Mouse (Mus musculus) limb, embryonic 14.5 days (tissue): ENCODE results near the gene Srek1ip1. TPM values are rescaled to one million over a fixed set of nuclear protein-coding genes. Genes with fewer than 3 reads are reported as not detected.
A peak's percentile ranks its signal among the peaks of the same experiment; 100 is the strongest.

Source experiments
- ATAC-seq: fragments of 200-750 bp; cut with Nextera tagmentation; 2 replicates; pipeline ENCODE4 v1.8.0; 2017; ENCODE audit warnings: low read depth, moderate number of reproducible peaks, moderate TSS enrichment; ENCODE audit not compliant: low FRiP score
- DNase-seq: peaks from one replicate; pipeline ENCODE4 v3.0.0-alpha.2; 2015; ENCODE audit warnings: low spot score
- H3K27ac ChIP-seq: fragments of 300-500 bp; sonication (generic); replicated peaks from 2 replicates; pipeline ENCODE4 v1.5.1; 2014; ENCODE audit warnings: low read depth, mild to moderate bottlenecking, low read length, moderate library complexity, mixed read lengths
- H3K27me3 ChIP-seq: fragments of 300-500 bp; sonication (generic); 2 replicates; pipeline ENCODE4 v1.6.1; 2014; ENCODE audit warnings: low read length, mixed read lengths; ENCODE audit not compliant: control insufficient read depth, insufficient read depth
- H3K36me3 ChIP-seq: fragments of 300-500 bp; sonication (generic); 2 replicates; pipeline ENCODE4 v1.6.1; 2014; ENCODE audit warnings: mild to moderate bottlenecking, low read length, moderate library complexity, mixed read lengths; ENCODE audit not compliant: control insufficient read depth, insufficient read depth
- H3K4me1 ChIP-seq: fragments of 300-500 bp; sonication (generic); 2 replicates; pipeline ENCODE4 v1.6.1; 2014; ENCODE audit warnings: antibody characterized with exemption, low read length, mixed read lengths; ENCODE audit not compliant: control insufficient read depth, insufficient read depth
- H3K4me2 ChIP-seq: fragments of 300-500 bp; sonication (generic); replicated peaks from 2 replicates; pipeline ENCODE4 v1.6.1; 2014; ENCODE audit warnings: low read depth, mild to moderate bottlenecking, low read length, moderate library complexity; ENCODE audit not compliant: severe bottlenecking
- H3K4me3 ChIP-seq: fragments of 300-500 bp; sonication (generic); replicated peaks from 2 replicates; pipeline ENCODE4 v1.5.1; 2014; ENCODE audit warnings: low read length
- H3K9ac ChIP-seq: fragments of 300-500 bp; sonication (generic); 2 replicates; pipeline ENCODE4 v1.6.1; 2014; ENCODE audit warnings: mild to moderate bottlenecking, low read depth, low read length, moderate library complexity; ENCODE audit not compliant: severe bottlenecking
- H3K9me3 ChIP-seq: fragments of 300-500 bp; sonication (generic); 2 replicates; pipeline ENCODE4 v1.6.1; 2016; ENCODE audit warnings: low read length; ENCODE audit not compliant: control insufficient read depth
- POLR2A ChIP-seq: fragments of 200-500 bp; IDR thresholded peaks from 2 replicates; pipeline ENCODE4 v1.8.0; 2012; ENCODE audit warnings: inconsistent platforms, mild to moderate bottlenecking, moderate library complexity, borderline replicate concordance; ENCODE audit not compliant: insufficient read depth, insufficient read length; ENCODE audit errors: extremely low read depth
- WGBS: fragments of 180-500 bp; shearing (Covaris S2); extraction: QIAGEN DNeasy Blood & Tissue Kit; methylation state at CpG from one replicate; pipeline ENCODE4 v1.1.7; 2014; 5-methylcytosine and 5-hydroxymethylcytosine counted together
- polyA plus RNA-seq, 2 experiments: library from polyadenylated mRNA; depleted of rRNA in 1 of 2; stranded (reverse) in 1 of 2; unstranded in 1 of 2; fragments of >200 nt; fragmentation: Nextera tagmentation in 1 of 2; extraction: Ambion mirVana in 1 of 2; gene quantifications; 2 replicates each; pipeline versions ENCODE4 v1.2.1 to v1.2.3; 2012 to 2014

Srek1ip1 gene
- polyA plus RNA-seq, 2 experiments, result 20.6 to 24.7 TPM

DNA sequence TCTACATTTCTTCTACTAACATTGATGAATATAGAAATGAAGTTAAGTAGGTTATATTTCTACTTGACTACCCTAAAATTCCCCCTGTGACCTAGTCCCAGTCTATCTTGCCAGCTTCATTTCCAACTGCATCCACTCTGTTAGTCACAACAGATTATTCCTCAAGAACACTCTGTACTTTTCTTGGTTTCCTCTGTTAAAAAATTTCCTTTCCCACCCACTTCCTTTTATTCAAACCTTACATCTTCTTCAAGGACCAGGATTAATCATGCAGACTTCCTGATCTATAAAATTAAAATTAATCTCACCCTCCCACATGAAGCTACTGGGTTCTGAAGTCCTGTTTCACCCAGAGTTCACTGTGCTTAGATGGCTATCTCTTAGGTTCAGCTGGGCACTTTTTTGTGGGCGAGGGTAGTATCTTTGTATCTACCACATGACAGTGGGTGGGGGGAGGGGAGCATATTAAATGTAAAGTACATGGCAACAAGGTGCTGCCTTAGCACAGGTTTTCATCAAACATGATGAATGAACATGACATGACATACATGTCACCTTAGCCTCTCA lies 13.1 kb upstream of the Srek1ip1 start:
- H3K4me3 ChIP-seq, result no peak overlapping the region
- H3K9me3 ChIP-seq, result 0 out of 2 replicates have a peak, but pooled peaks cover 4% of the 10 kb centered on the region
- DNase-seq (no peak), ATAC-seq (no peak)
- no peaks in the 10 kb centered on the region for H3K27me3 ChIP-seq
- H3K36me3 ChIP-seq, result peaks cover 10% of the 10 kb centered on the region; the same call in 1 of the 2 replicates
- WGBS, result 81% methylated on average over 1 of the region's 1 CpGs
- H3K27ac ChIP-seq, result no peak overlapping the region
- no peak overlapping the region for H3K9ac ChIP-seq
- H3K4me1 ChIP-seq, result no peaks in the 10 kb centered on the region
- H3K4me2 ChIP-seq, result no peak overlapping the region
- no peak for TF ChIP-seq POLR2A

DNA sequence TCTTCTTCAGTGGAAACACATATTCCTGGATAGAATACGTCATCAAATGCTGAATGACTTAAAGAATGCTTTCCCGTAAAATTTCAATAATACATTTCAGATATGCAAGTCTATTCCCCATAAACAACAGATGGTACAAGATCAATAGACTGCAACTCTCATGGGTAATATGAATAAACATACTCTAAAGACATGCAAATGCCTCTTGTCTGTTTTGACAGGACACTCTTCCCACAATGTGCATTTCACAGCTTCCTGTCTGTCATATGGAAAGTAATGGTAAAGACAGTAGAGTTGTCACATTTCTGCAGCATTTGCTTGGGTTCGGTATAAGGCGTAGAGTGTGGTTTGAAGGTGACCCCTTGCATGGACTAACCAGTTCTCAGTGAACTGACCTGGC lies 5.0 kb upstream of the Srek1ip1 start:
- Histone ChIP-seq H3K9me3 (0 out of 2 replicates have a peak, but pooled peaks cover 3% of the 10 kb centered on the region), H3K27me3 (no peaks in the 10 kb centered on the region), H3K4me1 (no peaks in the 10 kb centered on the region), H3K27ac (no peak overlapping the region), H3K4me2 (no peak overlapping the region), H3K4me3 (no peak overlapping the region), H3K36me3 (peaks cover 24% of the 10 kb centered on the region), H3K9ac (no peak overlapping the region)
- no peak for TF ChIP-seq POLR2A
- ATAC-seq (no peak), DNase-seq (no peak)
- WGBS, result 91% methylated on average over 4 of the region's 4 CpGs

DNA sequence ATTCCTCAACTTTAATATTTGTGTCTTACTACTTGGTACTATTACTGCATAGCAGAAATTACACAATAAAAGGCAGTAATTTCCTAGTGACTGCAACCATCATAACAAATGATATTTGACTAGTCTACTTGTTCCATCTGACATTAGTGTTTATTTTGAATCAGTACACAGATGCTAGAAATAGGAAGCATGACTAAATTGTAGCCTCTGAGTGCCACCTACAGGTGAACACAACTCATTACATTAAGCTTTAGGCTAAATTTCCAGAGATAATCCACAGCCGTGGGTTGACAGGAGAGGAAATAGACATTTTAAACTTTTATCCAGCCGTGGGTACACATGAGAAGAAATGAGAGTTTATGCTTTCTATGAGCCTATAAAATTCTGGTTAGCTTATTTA lies 2.6 kb upstream of the Srek1ip1 start:
- peak; percentile 55 for DNase-seq

DNA sequence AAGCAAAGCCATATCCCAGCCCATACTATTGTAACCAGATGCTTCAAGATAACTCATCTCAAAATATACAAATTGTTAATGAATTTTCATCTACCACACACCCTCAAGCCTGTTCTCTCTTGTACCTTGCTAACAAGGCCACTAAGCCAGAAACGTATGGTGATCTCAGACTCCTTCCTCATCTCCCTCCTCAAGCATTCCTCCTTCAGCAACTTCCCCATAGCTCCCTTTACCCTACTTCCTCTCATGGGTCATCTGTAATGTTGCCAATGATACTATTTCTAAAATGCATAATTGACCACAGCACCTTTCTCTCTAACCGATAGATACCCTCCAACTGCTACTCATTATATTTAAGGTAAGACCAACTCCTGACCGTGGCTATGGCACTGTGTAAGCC lies 2.1 kb downstream of the Srek1ip1 start:
- Histone ChIP-seq H3K4me2 (no peak overlapping the region), H3K9me3 (no peaks in the 10 kb centered on the region), H3K27me3 (no peaks in the 10 kb centered on the region), H3K4me3 (no peak overlapping the region), H3K36me3 (peaks cover 32% of the 10 kb centered on the region), H3K4me1 (no peaks in the 10 kb centered on the region), H3K9ac (no peak overlapping the region), H3K27ac (no peak overlapping the region)
- WGBS, result 95% methylated on average over 3 of the region's 3 CpGs
- no peak for TF ChIP-seq POLR2A
- ATAC-seq, result no peak
- DNase-seq, result no peak

More for the DNA sequence above, 2.6 kb upstream of the Srek1ip1 start:
- H3K4me3 ChIP-seq, result no peak overlapping the region
- WGBS, result 8% methylated on average over 2 of the region's 2 CpGs
- no peaks in the 10 kb centered on the region for H3K4me1 ChIP-seq
- no peaks in the 10 kb centered on the region for H3K27me3 ChIP-seq
- H3K27ac ChIP-seq, result no peak overlapping the region
- ATAC-seq, result 0 out of 2 replicates have a peak, but pooled peaks have one; percentile 41
- peaks cover 21% of the 10 kb centered on the region for H3K36me3 ChIP-seq
- no peak for TF ChIP-seq POLR2A
- H3K9me3 ChIP-seq, result no peaks in the 10 kb centered on the region
- H3K9ac ChIP-seq, result no peak overlapping the region
- H3K4me2 ChIP-seq, result no peak overlapping the region

DNA sequence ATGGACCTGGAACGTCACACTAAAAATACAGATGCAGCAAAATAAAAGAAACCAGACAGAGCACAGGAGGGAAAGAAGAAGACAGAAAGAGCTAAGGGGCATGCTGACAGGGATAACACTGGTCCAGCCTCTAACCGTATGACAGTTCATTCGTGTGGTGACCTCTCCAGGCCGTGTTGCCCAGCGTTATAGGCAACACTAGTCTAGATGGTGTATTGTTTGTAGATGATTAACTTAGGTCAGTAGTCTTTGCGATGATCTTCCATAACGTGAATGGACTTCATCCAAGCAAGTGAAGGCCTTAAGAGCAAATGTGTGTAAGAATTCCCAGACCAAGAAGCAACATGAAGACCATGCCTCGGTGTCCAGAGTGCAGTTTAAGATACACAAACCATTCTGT lies 6.8 kb downstream of the Srek1ip1 start:
- 91% methylated on average over 8 of the region's 8 CpGs for WGBS
- DNase-seq (no peak), ATAC-seq (no peak)
- no peaks in the 10 kb centered on the region for H3K27me3 ChIP-seq
- no peaks in the 10 kb centered on the region for H3K9me3 ChIP-seq
- no peaks in the 10 kb centered on the region for H3K4me1 ChIP-seq
- H3K4me2 ChIP-seq, result no peak overlapping the region
- H3K4me3 ChIP-seq, result no peak overlapping the region
- H3K36me3 ChIP-seq, result peaks cover 46% of the 10 kb centered on the region
- no peak overlapping the region for H3K27ac ChIP-seq
- TF ChIP-seq POLR2A, result no peak
- H3K9ac ChIP-seq, result no peak overlapping the region
